Mouse (Mus musculus): ENCODE data around the gene Eya3.

GRCm38 (mm10) chr4:132728233-132728632 lies 89.4 kb downstream of the Eya3 start:
- TF ChIP-seq CTCF (IDR thresholded peaks at IDR 0.05; ENCODE audit: low read depth) (no peak), EP300 (IDR thresholded peaks at IDR 0.05; ENCODE audit: low read depth) (no peak)

Measured in liver, postnatal 0 days (tissue).